Mouse (Mus musculus) embryonic facial prominence, embryonic 14.5 days (tissue): ENCODE results near the gene Col6a5. TPM values are rescaled to one million over a fixed set of nuclear protein-coding genes. Genes with fewer than 3 reads are reported as not detected.
A peak's percentile ranks its signal among the peaks of the same experiment; 100 is the strongest.

ENCODE experiments used
- ATAC-seq: fragments of 200-750 bp; cut with Nextera tagmentation; 2 replicates; pipeline ENCODE4 v1.8.0; 2017; ENCODE audit warnings: low read depth, moderate number of reproducible peaks, moderate TSS enrichment
- DNase-seq: peaks from one replicate; pipeline ENCODE4 v3.0.0-alpha.2; 2015; ENCODE audit warnings: low spot score
- H3K27ac ChIP-seq: fragments of 300-500 bp; sonication (generic); replicated peaks from 2 replicates; pipeline ENCODE4 v1.5.1; 2014; ENCODE audit warnings: low read depth, mild to moderate bottlenecking, low read length, moderate library complexity
- H3K27me3 ChIP-seq: fragments of 300-500 bp; sonication (generic); replicated peaks from 2 replicates; pipeline ENCODE4 v1.6.1; 2014; ENCODE audit warnings: low read length; ENCODE audit not compliant: control insufficient read depth, insufficient read depth
- H3K36me3 ChIP-seq: fragments of 300-500 bp; sonication (generic); 2 replicates; pipeline ENCODE4 v1.6.1; 2014; ENCODE audit warnings: low read length, mixed read lengths; ENCODE audit not compliant: control insufficient read depth, insufficient read depth
- H3K4me1 ChIP-seq: fragments of 300-500 bp; sonication (generic); 2 replicates; pipeline ENCODE4 v1.6.1; 2014; ENCODE audit warnings: antibody characterized with exemption, low read length; ENCODE audit not compliant: control insufficient read depth, insufficient read depth
- H3K4me2 ChIP-seq: fragments of 300-500 bp; sonication (generic); 2 replicates; pipeline ENCODE4 v1.6.1; 2014; ENCODE audit warnings: low read depth, mild to moderate bottlenecking, low read length, moderate library complexity, mixed read lengths
- H3K4me3 ChIP-seq: fragments of 300-500 bp; sonication (generic); 2 replicates; pipeline ENCODE4 v1.5.1; 2014; ENCODE audit warnings: low read depth, mild to moderate bottlenecking, low read length
- H3K9ac ChIP-seq: fragments of 300-500 bp; sonication (generic); 2 replicates; pipeline ENCODE4 v1.6.1; 2014; ENCODE audit warnings: low read depth, mild to moderate bottlenecking, low read length, moderate library complexity, mixed read lengths
- H3K9me3 ChIP-seq: fragments of 300-500 bp; sonication (generic); 2 replicates; pipeline ENCODE4 v1.6.1; 2016; ENCODE audit warnings: low read length; ENCODE audit not compliant: control insufficient read depth
- WGBS: fragments of 180-500 bp; shearing (Covaris S2); extraction: QIAGEN DNeasy Blood & Tissue Kit; methylation state at CpG from one replicate; pipeline ENCODE4 v1.1.7; 2014; 5-methylcytosine and 5-hydroxymethylcytosine counted together
- polyA plus RNA-seq: library from polyadenylated mRNA; unstranded; fragments of >200 nt; fragmentation: Nextera tagmentation; extraction: Ambion mirVana; gene quantifications from 2 replicates; pipeline ENCODE4 v1.2.1, GENCODE M21; 2014

The Col6a5 gene
- 0.17 TPM in 2 replicates for polyA plus RNA-seq

DNA sequence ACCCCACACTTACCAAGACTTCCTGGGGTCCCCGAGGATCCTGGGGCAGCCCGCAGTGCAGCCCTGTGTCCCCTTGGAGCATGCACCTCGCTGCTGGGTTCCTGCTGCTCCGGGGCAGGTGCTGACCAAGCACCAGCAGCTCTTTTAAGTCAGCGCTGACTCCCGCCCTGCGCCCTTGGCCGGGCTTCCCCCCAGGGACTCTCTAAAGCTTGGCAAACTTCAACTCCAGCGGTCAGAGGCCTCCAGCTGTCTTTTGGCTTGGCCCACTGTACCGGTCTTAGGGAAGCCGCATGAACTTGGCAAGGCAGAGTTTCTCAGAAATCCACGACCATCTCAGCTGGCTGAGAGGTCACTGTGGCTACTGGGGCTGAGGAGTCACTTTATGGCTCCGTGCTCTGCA, at the start of gene Col6a5:
Gene Col6a5, minus strand, starts transcription at position 111 of the 400 bp plus-strand sequence.
- ATAC-seq (0 out of 2 replicates have a peak, but pooled peaks have one; percentile 12), DNase-seq (peak; percentile 68)
- WGBS, result 16% methylated on average over 13 of the region's 13 CpGs
- H3K9me3 ChIP-seq, result no peaks in the 10 kb centered on the region
- H3K27me3 ChIP-seq, result no peaks in the 10 kb centered on the region; the same call in 1 of the 2 replicates
- no peak within 1 kb of the TSS for H3K27ac ChIP-seq
- no peak within 1 kb of the TSS for H3K4me2 ChIP-seq
- no peak within 1 kb of the TSS for H3K4me3 ChIP-seq
- H3K36me3 ChIP-seq, result no peaks in the 10 kb centered on the region
- H3K4me1 ChIP-seq, result peaks cover 6% of the 10 kb centered on the region
- no peak within 1 kb of the TSS for H3K9ac ChIP-seq

DNA sequence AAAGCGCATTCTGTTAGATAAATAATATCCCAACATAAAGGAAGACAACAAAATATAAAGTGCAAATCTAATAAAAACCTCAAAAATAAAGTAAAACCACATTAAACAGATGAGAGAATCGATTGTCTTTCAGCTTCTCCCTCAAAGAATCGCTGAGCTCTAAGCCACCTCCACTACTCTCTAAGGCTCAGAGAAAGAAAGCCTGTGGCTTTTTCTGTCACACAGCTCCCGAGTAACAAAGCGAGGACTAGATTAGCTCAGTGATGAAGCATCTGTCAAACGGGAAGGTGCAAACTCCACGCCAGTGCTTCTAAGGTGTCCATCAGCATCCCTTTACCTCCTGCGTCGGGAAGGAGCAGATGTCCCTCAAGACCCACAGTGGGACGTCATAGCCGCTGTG, 37.5 kb upstream of the Col6a5 start:
- 51% methylated on average over 11 of the region's 11 CpGs for WGBS
- DNase-seq, result no peak
- H3K9me3 ChIP-seq, result 0 out of 2 replicates have a peak, but pooled peaks cover 5% of the 10 kb centered on the region
- no peak overlapping the region for H3K4me2 ChIP-seq
- no peaks in the 10 kb centered on the region for H3K36me3 ChIP-seq
- no peak overlapping the region for H3K9ac ChIP-seq
- H3K27me3 ChIP-seq, result no peaks in the 10 kb centered on the region
- no peaks in the 10 kb centered on the region for H3K4me1 ChIP-seq
- ATAC-seq, result no peak
- H3K4me3 ChIP-seq, result no peak overlapping the region
- no peak overlapping the region for H3K27ac ChIP-seq

DNA sequence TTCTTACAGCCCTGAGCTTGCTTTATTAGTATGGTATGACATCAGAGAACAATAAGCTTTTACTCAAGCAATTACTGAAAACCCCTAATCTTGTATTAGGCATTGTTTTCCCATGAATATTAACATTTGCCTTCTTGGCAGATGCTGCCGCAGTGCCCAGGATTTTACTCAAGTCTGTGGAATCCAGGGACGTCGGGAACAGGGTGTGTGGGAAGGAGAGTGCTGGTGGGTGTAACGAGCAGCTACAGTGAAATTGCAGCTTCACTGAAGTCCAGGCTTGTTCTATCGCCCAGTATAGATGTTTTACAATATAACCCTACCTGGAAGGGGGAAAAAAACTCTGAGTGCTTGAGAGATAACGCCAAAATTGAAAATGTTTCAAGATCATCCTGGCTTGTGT, 32.0 kb upstream of the Col6a5 start:
- ATAC-seq, result no peak
- 74% methylated on average over 6 of the region's 6 CpGs for WGBS
- H3K4me3 ChIP-seq, result no peak overlapping the region

DNA sequence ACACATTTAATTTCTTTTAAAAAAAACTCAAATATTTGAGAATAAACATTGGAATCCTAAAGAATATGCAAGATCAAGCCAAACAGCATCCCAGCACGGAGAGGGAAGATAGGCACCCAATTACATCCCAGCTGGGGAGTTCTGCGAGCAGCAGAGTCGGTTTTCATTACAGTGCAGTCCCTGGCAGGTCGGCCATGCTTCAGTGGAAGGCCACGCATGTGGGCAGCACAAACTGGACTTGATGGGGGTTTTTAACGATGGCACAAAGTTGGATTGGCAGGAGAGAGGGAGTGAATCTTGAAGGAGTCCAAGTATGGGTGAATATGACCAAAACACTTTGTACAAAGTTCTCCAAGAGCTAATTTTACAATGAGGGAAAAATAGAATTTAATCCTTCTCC, 29.7 kb upstream of the Col6a5 start:
- Histone ChIP-seq H3K9ac (no peak overlapping the region), H3K4me1 (no peaks in the 10 kb centered on the region), H3K36me3 (no peaks in the 10 kb centered on the region), H3K4me3 (no peak overlapping the region), H3K27me3 (no peaks in the 10 kb centered on the region), H3K9me3 (0 out of 2 replicates have a peak, but pooled peaks cover 3% of the 10 kb centered on the region), H3K27ac (no peak overlapping the region), H3K4me2 (no peak overlapping the region)
- ATAC-seq (no peak), DNase-seq (no peak)
- WGBS, result 52% methylated on average over 6 of the region's 6 CpGs

More for the DNA sequence above, 32.0 kb upstream of the Col6a5 start:
- no peaks in the 10 kb centered on the region for H3K27me3 ChIP-seq
- H3K9ac ChIP-seq, result no peak overlapping the region
- H3K27ac ChIP-seq, result no peak overlapping the region
- no peak overlapping the region for H3K4me2 ChIP-seq
- no peaks in the 10 kb centered on the region for H3K36me3 ChIP-seq
- DNase-seq, result no peak
- 0 out of 2 replicates have a peak, but pooled peaks cover 5% of the 10 kb centered on the region for H3K9me3 ChIP-seq
- H3K4me1 ChIP-seq, result no peaks in the 10 kb centered on the region

DNA sequence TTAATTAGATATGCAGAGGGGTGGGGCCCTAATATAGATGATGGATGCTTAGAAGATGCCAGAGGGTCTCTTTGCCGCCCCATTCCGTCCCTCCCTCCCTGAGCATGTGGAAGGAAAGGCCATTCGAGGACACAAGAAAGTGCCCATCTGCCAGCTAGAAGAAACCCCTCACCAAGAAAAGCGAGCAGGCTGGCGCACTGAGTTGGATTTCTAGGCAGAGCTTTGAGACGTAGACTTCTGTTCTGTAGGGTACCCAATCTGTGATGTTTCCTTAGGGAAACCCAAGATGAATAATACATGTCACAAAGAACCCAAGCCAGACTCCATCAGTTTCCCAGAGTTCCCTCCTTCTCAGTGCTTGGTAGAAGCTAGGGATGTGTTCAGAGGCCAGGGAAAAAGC, 29.0 kb upstream of the Col6a5 start:
- Histone ChIP-seq H3K4me3 (no peak overlapping the region), H3K27ac (no peak overlapping the region), H3K27me3 (no peaks in the 10 kb centered on the region), H3K9me3 (no peaks in the 10 kb centered on the region), H3K4me1 (no peaks in the 10 kb centered on the region), H3K36me3 (no peaks in the 10 kb centered on the region), H3K4me2 (no peak overlapping the region), H3K9ac (no peak overlapping the region)
- WGBS, result 89% methylated on average over 6 of the region's 6 CpGs
- no peak for DNase-seq
- no peak for ATAC-seq

DNA sequence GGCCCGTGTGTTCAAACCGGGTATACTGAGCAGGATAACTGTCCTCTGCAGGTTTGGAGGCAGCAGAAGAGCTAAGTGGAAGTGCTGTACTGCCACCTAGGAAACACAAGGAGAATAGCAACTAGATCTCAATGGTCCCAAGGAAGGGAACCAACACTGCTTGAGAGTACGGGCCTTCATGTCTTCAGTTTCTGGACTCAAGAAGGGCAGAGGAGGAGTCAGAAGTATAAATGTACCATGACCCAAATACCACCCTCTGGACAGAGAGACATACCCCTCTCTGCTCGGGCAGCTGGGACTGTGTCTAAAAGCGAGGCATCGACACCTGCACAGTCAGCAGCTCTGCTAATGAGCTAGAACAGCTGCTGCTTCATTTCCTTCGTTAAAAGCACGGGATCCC, 27.7 kb upstream of the Col6a5 start:
- Histone ChIP-seq H3K4me1 (no peaks in the 10 kb centered on the region), H3K9me3 (no peaks in the 10 kb centered on the region), H3K27me3 (no peaks in the 10 kb centered on the region), H3K36me3 (no peaks in the 10 kb centered on the region), H3K4me2 (no peak overlapping the region), H3K27ac (no peak overlapping the region), H3K9ac (no peak overlapping the region), H3K4me3 (no peak overlapping the region)
- ATAC-seq, result no peak
- peak; percentile 41 for DNase-seq
- 60% methylated on average over 8 of the region's 8 CpGs for WGBS

DNA sequence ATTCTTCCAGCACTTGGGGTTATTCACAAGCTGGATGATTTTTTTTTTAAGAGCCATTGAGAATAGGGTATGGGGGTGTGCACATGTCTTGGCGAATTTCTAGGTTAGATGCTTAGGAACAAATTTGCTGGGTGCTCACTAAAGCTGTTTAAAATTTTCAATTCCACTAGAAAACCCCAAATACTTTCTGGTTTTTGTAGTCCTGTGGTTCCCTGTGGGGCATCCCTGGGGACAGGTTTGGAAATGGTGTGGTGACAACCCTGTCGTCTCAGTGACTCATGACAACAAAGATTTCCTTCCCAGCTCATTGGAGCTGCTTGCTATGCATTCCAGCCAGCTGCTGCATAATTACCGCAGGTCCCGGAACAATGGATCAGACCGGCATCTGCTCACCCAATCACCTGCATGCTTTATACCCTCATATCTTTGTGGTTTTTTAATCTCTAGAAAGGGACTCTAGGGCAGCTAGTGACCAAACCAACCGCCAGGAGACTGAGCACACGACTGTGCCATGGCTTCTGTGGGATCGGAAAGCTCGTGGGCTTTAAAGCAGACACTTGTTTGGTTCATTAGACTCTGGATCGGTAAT, 24.6 kb upstream of the Col6a5 start:
- DNase-seq (peak; percentile 35), ATAC-seq (no peak)
- H3K36me3 ChIP-seq, result no peaks in the 10 kb centered on the region

DNA sequence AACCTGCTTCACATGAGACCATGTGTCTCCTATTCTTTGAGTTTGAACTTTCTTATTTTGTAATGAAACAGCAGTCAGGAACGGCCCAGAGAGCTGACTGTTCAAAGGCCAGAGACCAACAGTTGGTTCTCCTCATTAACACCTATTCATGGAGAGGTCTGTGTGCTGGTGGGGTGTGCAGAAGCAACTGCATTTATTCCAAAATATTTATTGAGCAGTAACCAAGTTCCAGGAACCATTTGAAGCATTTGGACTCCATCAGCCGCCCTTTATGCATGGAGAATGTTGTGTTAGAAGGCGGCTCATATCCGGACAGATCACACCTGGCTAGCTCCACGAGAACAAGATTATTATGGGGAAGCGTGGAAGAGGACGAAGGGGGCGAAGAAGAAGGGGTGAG, 18.0 kb upstream of the Col6a5 start:
- Histone ChIP-seq H3K27me3 (no peaks in the 10 kb centered on the region), H3K36me3 (no peaks in the 10 kb centered on the region), H3K4me2 (no peak overlapping the region), H3K4me3 (no peak overlapping the region), H3K27ac (no peak overlapping the region), H3K4me1 (no peaks in the 10 kb centered on the region), H3K9me3 (no peaks in the 10 kb centered on the region), H3K9ac (no peak overlapping the region)
- WGBS, result 90% methylated on average over 8 of the region's 8 CpGs
- ATAC-seq (no peak), DNase-seq (no peak)

More for the DNA sequence above, 24.6 kb upstream of the Col6a5 start:
- Histone ChIP-seq H3K9me3 (no peaks in the 10 kb centered on the region), H3K27me3 (no peaks in the 10 kb centered on the region), H3K27ac (no peak overlapping the region), H3K4me3 (no peak overlapping the region), H3K4me1 (no peaks in the 10 kb centered on the region), H3K4me2 (no peak overlapping the region), H3K9ac (no peak overlapping the region)
- 23% methylated on average over 10 of the region's 10 CpGs for WGBS

DNA sequence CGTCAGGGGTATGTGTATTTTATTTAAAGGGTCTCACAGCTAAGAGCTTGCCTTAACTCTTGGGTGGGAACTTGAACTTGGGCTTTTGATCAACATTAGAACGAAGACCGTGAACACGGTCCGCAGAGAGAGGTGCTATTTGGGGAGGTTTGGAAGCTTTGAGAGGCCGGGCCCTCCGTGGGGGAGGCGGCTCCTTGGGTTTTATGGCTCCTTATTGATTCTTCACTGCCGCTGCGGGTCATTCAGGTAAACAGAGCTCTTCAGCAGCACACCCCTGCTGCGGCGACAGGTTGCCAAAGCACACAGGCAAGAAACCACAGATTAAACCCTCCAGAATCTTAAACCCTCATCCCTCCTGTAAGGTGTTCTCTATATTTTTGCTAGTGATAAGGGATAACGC, 16.4 kb upstream of the Col6a5 start:
- no peak overlapping the region for H3K9ac ChIP-seq
- H3K27me3 ChIP-seq, result no peaks in the 10 kb centered on the region
- H3K4me2 ChIP-seq, result no peak overlapping the region
- WGBS, result 26% methylated on average over 13 of the region's 13 CpGs
- H3K4me3 ChIP-seq, result no peak overlapping the region
- no peak overlapping the region for H3K27ac ChIP-seq
- DNase-seq (no peak), ATAC-seq (no peak)
- H3K4me1 ChIP-seq, result no peaks in the 10 kb centered on the region
- no peaks in the 10 kb centered on the region for H3K36me3 ChIP-seq
- no peaks in the 10 kb centered on the region for H3K9me3 ChIP-seq
